Mouse (Mus musculus): Measurements from ENCODE around the gene Dcun1d3.

- TF ChIP-seq KAT2A (IDR thresholded peaks at IDR 0.05; ENCODE audit: insufficient replicate concordance, low read length) (peak; percentile 76; the same call in 1 of the 2 replicates), RAD21 (IDR thresholded peaks at IDR 0.05; ENCODE audit: low read depth, low read length) (no peak), POLR2AphosphoS2 (IDR thresholded peaks at IDR 0.05; ENCODE audit: low read depth, low read length) (0 out of 2 replicates have a peak, but pooled peaks have one; percentile 44), TCF12 (IDR thresholded peaks at IDR 0.05; ENCODE audit: low read depth, low read length) (peak; percentile 57; the same call in 1 of the 2 replicates), CTCF (conservative IDR thresholded peaks at IDR 0.05 in 1 of 2, IDR thresholded peaks at IDR 0.05 in 1 of 2; ENCODE audit: low read depth in 2 of 2, low read length in 2 of 2) (no peak)
Observed at GRCm38 (mm10) chr7:119895639-119896512, at the start of gene Dcun1d3, which contains the start of gene Lyrm1.
